ENCODE assay signal across 10 mouse cellular contexts in the genomic region with DNA sequence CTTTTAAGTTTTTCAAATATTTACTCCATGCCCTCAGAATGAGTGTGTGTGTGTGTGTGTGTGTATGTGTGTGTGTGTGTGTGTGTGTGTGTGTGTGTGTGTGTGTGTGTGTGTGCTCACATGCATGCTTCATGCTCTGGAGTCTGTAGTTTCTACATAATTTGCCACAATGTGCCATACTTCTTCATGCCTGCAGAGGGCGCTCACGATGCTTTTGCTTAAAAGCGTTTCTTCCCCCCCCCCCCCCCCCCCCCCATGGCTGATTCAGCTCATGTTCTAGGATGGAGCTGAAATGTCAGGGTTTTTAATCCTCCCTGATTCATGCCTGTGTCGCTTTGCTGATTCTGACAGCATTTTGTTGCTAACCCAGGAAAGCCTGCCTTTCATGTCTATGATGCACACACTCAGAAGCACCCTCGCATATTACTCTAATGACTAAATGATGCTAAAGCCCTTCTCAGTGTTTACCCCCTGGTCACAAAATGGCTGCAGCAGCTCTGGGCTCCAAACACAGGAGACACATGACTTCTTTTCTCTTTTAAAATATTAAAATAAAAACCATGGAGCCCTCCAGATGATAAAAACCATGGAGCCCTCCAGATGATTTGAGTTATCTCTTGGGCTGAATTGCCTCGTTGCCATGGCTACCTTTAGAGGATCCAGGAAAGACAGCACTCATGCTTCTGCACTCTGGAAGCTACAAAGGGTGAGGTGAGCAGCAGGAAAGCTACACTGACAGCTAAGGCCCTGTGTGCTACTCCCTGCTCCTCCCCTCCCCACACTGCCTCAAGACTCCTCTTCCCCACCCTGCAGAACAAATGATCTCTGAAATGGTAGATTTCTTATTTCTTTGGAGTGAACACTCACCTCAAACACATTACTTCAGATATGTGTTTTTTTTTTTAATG. TPM values are rescaled to one million over a fixed set of nuclear protein-coding genes. Genes with fewer than 3 reads are reported as not detected.
A peak's percentile ranks its signal among the peaks of the same experiment; 100 is the strongest.
DNase-seq lines count a peak whose midpoint lies in the region; ATAC-seq and TF ChIP-seq lines count a peak whose summit lies in the region.
"Had no signal": no experiment of that assay in that cellular context is flagged by ENCODE, and none has a peak within 500 bp of the region (broad histone marks: within the 10 kb centered on the region; RNA-seq: fewer than 3 reads in every experiment).

No protein-coding gene starts in this region.

- WGBS in kidney, postnatal 0 days = 50% methylated on average over 6 of the region's 6 CpGs
- 51% methylated on average over 6 of the region's 6 CpGs for WGBS in kidney, embryonic 16.5 days
- 43% methylated on average over 6 of the region's 6 CpGs for WGBS in forebrain, embryonic 16.5 days

- in situ Hi-C loops in Patski (cut with MboI; ENCODE audit: low pct_unique_long_range_greater_than_20kb) = loop anchor here (5.0 kb wide), 3 partner anchors 52 to 332 kb away; no protein-coding TSS in a partner anchor

- H3K4me1 ChIP-seq in kidney, postnatal 0 days (replicated peaks; ENCODE audit: insufficient read depth, low read length) = no peaks in the 10 kb centered on the region
- no peaks in the 10 kb centered on the region for H3K4me1 ChIP-seq in kidney, embryonic 16.5 days (ENCODE audit: insufficient read depth, low read length)
- no peaks in the 10 kb centered on the region for H3K4me1 ChIP-seq in forebrain, embryonic 16.5 days (replicated peaks; ENCODE audit: control insufficient read depth, insufficient read depth, low read length)
- H3K4me1 ChIP-seq: lung, embryonic 15.5 days had no signal

- CTCF ChIA-PET in Patski (lab: Charles Lee) = interaction anchor here (0.9 to 2.3 kb wide), 7 partner anchors 9 to 330 kb away, joined by 3 to 6 read pairs (median 4); no protein-coding TSS in a partner anchor

- POLR2A ChIA-PET in Patski (lab: Charles Lee) = no interaction called here

- H3K4me3 ChIP-seq in kidney, postnatal 0 days (replicated peaks; ENCODE audit: low read depth, low read length) = no peak overlapping the region
- no peak overlapping the region for H3K4me3 ChIP-seq in kidney, embryonic 16.5 days (ENCODE audit: low read length)
- no peak overlapping the region for H3K4me3 ChIP-seq in forebrain, embryonic 16.5 days (replicated peaks; ENCODE audit: low read length)
- H3K4me3 ChIP-seq: lung, embryonic 15.5 days had no signal

- no peaks in the 10 kb centered on the region for H3K27me3 ChIP-seq in kidney, postnatal 0 days (ENCODE audit: insufficient read depth, low read length)
- H3K27me3 ChIP-seq in kidney, embryonic 16.5 days (ENCODE audit: insufficient read depth, low read length) = no peaks in the 10 kb centered on the region
- no peaks in the 10 kb centered on the region for H3K27me3 ChIP-seq in Patski
- no peaks in the 10 kb centered on the region for H3K27me3 ChIP-seq in forebrain, embryonic 16.5 days (replicated peaks; ENCODE audit: control insufficient read depth, insufficient read depth, low read length)
- H3K27me3 ChIP-seq: lung, embryonic 15.5 days had no signal

- H3K27ac ChIP-seq in kidney, postnatal 0 days = no peak overlapping the region
- H3K27ac ChIP-seq in kidney, embryonic 16.5 days (ENCODE audit: low read length) = no peak overlapping the region
- H3K27ac ChIP-seq in forebrain, embryonic 16.5 days (ENCODE audit: low read length) = no peak overlapping the region
- H3K27ac ChIP-seq: lung, embryonic 15.5 days had no signal

- H3K4me2 ChIP-seq in kidney, postnatal 0 days (ENCODE audit: low read length) = no peak overlapping the region
- H3K4me2 ChIP-seq in kidney, embryonic 16.5 days (replicated peaks; ENCODE audit: low read depth, low read length) = no peak overlapping the region
- no peak overlapping the region for H3K4me2 ChIP-seq in forebrain, embryonic 16.5 days (ENCODE audit: low read length)
- H3K4me2 ChIP-seq: lung, embryonic 15.5 days had no signal

- H3K9me3 ChIP-seq in kidney, postnatal 0 days (replicated peaks; ENCODE audit: low read length) = no peaks in the 10 kb centered on the region
- no peaks in the 10 kb centered on the region for H3K9me3 ChIP-seq in kidney, embryonic 16.5 days (ENCODE audit: low read length)
- no peaks in the 10 kb centered on the region for H3K9me3 ChIP-seq in forebrain, embryonic 16.5 days (ENCODE audit: control insufficient read depth, low read length)
- H3K9me3 ChIP-seq: lung, embryonic 15.5 days had no signal

- no peak overlapping the region for H3K9ac ChIP-seq in kidney, postnatal 0 days (ENCODE audit: low read depth, low read length)
- H3K9ac ChIP-seq in kidney, embryonic 16.5 days (replicated peaks; ENCODE audit: low read length) = no peak overlapping the region
- no peak overlapping the region for H3K9ac ChIP-seq in forebrain, embryonic 16.5 days (replicated peaks; ENCODE audit: low read depth, low read length)
- H3K9ac ChIP-seq: lung, embryonic 15.5 days had no signal

- ATAC-seq in kidney, postnatal 0 days (replicated peaks; ENCODE audit: low FRiP score, low read depth) = no peak
- ATAC-seq in kidney, embryonic 16.5 days (ENCODE audit: low FRiP score, low TSS enrichment) = no peak
- peak; percentile 44 for ATAC-seq in Patski
- ATAC-seq in forebrain, embryonic 16.5 days = peak; percentile 77

- DNase-seq in kidney, postnatal 0 days (ENCODE audit: low spot score) = no peak
- DNase-seq in CD4-positive helper T cell, adult 2 months (ENCODE audit: low read depth, low spot score) = peak; percentile 26
- DNase-seq in Patski (ENCODE audit: low read depth, low spot score) = peak; percentile 54
- DNase-seq in urinary bladder, postnatal 4 days (ENCODE audit: low spot score in 2 of 2) = no peak
- DNase-seq in frontal cortex, postnatal 25 days (ENCODE audit: low spot score in 2 of 2) = no peak
- DNase-seq: cerebellum, adult 9-11 months; kidney, adult 9 months had no signal

- H3K36me3 ChIP-seq in kidney, postnatal 0 days (ENCODE audit: insufficient read depth, low read length) = no peaks in the 10 kb centered on the region
- H3K36me3 ChIP-seq in kidney, embryonic 16.5 days (ENCODE audit: insufficient read depth, low read length) = no peaks in the 10 kb centered on the region
- no peaks in the 10 kb centered on the region for H3K36me3 ChIP-seq in forebrain, embryonic 16.5 days (ENCODE audit: control insufficient read depth, insufficient read depth)
- H3K36me3 ChIP-seq: lung, embryonic 15.5 days had no signal

- peak; percentile 51 for TF ChIP-seq CTCF in kidney, postnatal 0 days (IDR thresholded peaks at IDR 0.05; ENCODE audit: low read depth)
- TF ChIP-seq CTCF in Patski (IDR thresholded peaks at IDR 0.05) = peak; percentile 35

RNA-seq across cellular contexts. Expression of a gene that starts 49.7 kb away (rescaled TPM):
- polyA plus RNA-seq in kidney, postnatal 0 days (2015; fragmentation: Nextera tagmentation; extraction: Ambion mirVana) = 39.3 and 41.6 TPM in 2 replicates
- polyA plus RNA-seq in kidney, embryonic 16.5 days (2015; fragmentation: Nextera tagmentation; extraction: Ambion mirVana) = 19.9 and 21.8 TPM in 2 replicates
- polyA plus RNA-seq in Patski (2021) = 108 TPM
- 5.4 and 7.1 TPM in 2 replicates for polyA plus RNA-seq in forebrain, embryonic 16.5 days (2015; fragmentation: Nextera tagmentation; extraction: Ambion mirVana)

Comparison
In these comparisons a context has a peak if more than half of its experiments do, and no peak if none do; other contexts are left out.
1. ATAC-seq: peak in Patski (single experiment) and forebrain, embryonic 16.5 days (single experiment); none in kidney, postnatal 0 days (single experiment) and kidney, embryonic 16.5 days (single experiment).
2. DNase-seq: peak in CD4-positive helper T cell, adult 2 months (single experiment) and Patski (single experiment); none in kidney, postnatal 0 days (single experiment), urinary bladder, postnatal 4 days (0 of 2) and frontal cortex, postnatal 25 days (0 of 2).